Mouse (Mus musculus): ENCODE measurements at regions not wholly inside any gene's neighbourhood (a gene's known extent, or its start where the extent isn't known, plus 50 kb on each side); places are given as distances from the start of the nearest gene placed in this dataset.

GRCm38 (mm10) chr14:103898689-103899088 lies 54.5 kb upstream of the Ednrb start:
- Histone ChIP-seq H3K4me2 (ENCODE audit: low read depth, low read length) (peak overlapping the region; percentile 67), H3K9ac (replicated peaks; ENCODE audit: low read length) (peak overlapping the region; percentile 43), H3K4me3 (ENCODE audit: low read length) (peak overlapping the region; percentile 35), H3K27me3 (ENCODE audit: insufficient read depth, low read length) (no peaks in the 10 kb centered on the region), H3K9me3 (ENCODE audit: low read length) (no peaks in the 10 kb centered on the region), H3K27ac (peak overlapping the region; percentile 79), H3K4me1 (ENCODE audit: insufficient read depth, low read length) (no peaks in the 10 kb centered on the region), H3K36me3 (ENCODE audit: insufficient read depth, low read length) (no peaks in the 10 kb centered on the region)
- TF ChIP-seq CTCF (IDR thresholded peaks at IDR 0.05; ENCODE audit: low read depth), result no peak
- ATAC-seq, result peak; percentile 75
- 7% methylated on average over 9 of the region's 9 CpGs for WGBS
- peak; percentile 47 for DNase-seq (ENCODE audit: low spot score)

DNA sequence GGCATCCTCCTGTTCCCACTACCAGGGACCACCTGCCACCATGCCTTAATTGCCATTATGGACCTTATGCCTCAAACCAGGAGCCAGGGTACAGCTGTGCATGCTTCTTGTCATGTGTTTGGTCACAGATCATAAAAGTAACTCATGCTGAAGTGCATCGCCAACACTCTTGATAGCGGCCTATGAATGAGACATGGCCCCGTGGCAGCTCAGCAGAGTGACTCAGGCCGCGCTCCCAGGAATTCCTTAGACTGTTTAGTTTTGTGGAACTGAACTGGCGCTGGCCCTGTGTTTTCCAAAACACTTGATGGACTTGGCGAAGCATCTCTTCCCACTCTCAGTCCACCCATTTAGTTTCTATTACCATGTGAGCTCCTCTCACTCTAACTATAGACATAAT lies 51.1 kb upstream of the Ednrb start:
- WGBS, result 95% methylated on average over 7 of the region's 7 CpGs
- no peaks in the 10 kb centered on the region for H3K36me3 ChIP-seq (ENCODE audit: insufficient read depth, low read length)
- no peak overlapping the region for H3K4me2 ChIP-seq (ENCODE audit: low read depth, low read length)
- ATAC-seq (no peak), DNase-seq (ENCODE audit: low spot score) (no peak)
- H3K27me3 ChIP-seq (ENCODE audit: insufficient read depth, low read length), result no peaks in the 10 kb centered on the region
- no peaks in the 10 kb centered on the region for H3K9me3 ChIP-seq (ENCODE audit: low read length)
- no peak for TF ChIP-seq CTCF (IDR thresholded peaks at IDR 0.05; ENCODE audit: low read depth)
- H3K27ac ChIP-seq, result no peak overlapping the region
- H3K4me3 ChIP-seq (ENCODE audit: low read length), result no peak overlapping the region
- H3K9ac ChIP-seq (replicated peaks; ENCODE audit: low read length), result no peak overlapping the region
- H3K4me1 ChIP-seq (ENCODE audit: insufficient read depth, low read length), result no peaks in the 10 kb centered on the region

Measured in hindbrain, postnatal 0 days (tissue).